Mouse (Mus musculus) Patski (cell line): Measurements from ENCODE around the gene Sptbn2. TPM values are rescaled to one million over a fixed set of nuclear protein-coding genes. Genes with fewer than 3 reads are reported as not detected.
"Not testable (repeated sequence)": the region's sequence is repeated elsewhere in the genome, so short reads cannot be mapped to it uniquely, and the experiment has no call there.

Experiments used
- ATAC-seq: fragments of 100-300 bp; one replicate; pipeline ENCODE4 v1.8.0; 2021
- CTCF ChIA-PET: fragments of 350-600 bp; sonication (Branson Sonifier 250); formaldehyde crosslinking; loops from one replicate; lab custom pipeline; 2022; ENCODE audit warnings: inconsistent platforms; lab: Charles Lee
- POLR2A ChIA-PET: fragments of 350-600 bp; sonication (Branson Sonifier 250); formaldehyde crosslinking; loops from one replicate; lab custom pipeline; 2022; ENCODE audit warnings: antibody characterized with exemption, inconsistent platforms; lab: Charles Lee
- DNase-seq: peaks from one replicate; pipeline ENCODE4 v3.0.0-alpha.2; 2011; ENCODE audit warnings: low read depth, low spot score
- H3K27me3 ChIP-seq: fragments of 371-371 bp; one replicate; pipeline ENCODE4 v1.5.1; 2021
- CTCF ChIP-seq: fragments of 100-300 bp; IDR thresholded peaks from one replicate; pipeline ENCODE4 v1.5.1; 2021
- in situ Hi-C: fragments of 300-500 bp; cut with MboI; formaldehyde crosslinking; loops from 3 replicates; pipeline ENCODE4 v1.11.1; 2018; ENCODE audit warnings: low pct_unique_long_range_greater_than_20kb, mixed read lengths
- polyA plus RNA-seq: library from polyadenylated mRNA; unstranded; gene quantifications from one replicate; pipeline ENCODE4 v1.2.3, GENCODE M21; 2021

Sptbn2 gene
- polyA plus RNA-seq, 1 experiment from 2014 or later, result 1.0 TPM

DNA sequence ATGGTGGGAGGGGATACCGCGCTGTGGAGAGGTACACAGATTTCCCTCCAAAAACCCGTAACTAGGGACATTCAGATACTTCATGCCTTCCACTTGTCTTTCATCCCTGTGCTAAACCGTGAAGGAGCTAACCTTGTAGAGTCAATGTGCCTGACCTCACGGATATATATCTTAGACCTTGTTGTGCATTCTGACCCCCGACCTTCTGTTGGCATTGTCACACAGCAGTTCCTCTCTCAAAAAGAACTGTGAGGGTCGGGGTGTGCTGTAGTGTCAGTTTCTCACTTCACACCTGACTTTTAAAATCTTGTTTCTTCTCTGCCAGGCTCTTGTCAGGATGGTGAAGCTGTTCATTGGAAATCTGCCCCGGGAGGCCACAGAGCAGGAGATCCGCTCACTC is 46.0 kb downstream of the Sptbn2 start:
- in situ Hi-C loops, result loop anchor here (5.0 to 10.0 kb wide), 3 partner anchors 85 to 228 kb away; partner anchors contain the start of gene Bbs1
- ATAC-seq, result peak; percentile 3
- no peak for DNase-seq
- POLR2A ChIA-PET, result interaction anchor here (1.1 kb wide), 1 partner anchor 81 kb away, joined by 3 read pairs; no protein-coding TSS in a partner anchor
- TF ChIP-seq CTCF, result no peak
- no peaks in the 10 kb centered on the region for H3K27me3 ChIP-seq
- CTCF ChIA-PET, result interaction anchor here (1.1 to 1.9 kb wide), 4 partner anchors 9 to 212 kb away, joined by 3 to 4 read pairs (median 4); partner anchors contain the start of genes Gm21992 and Rbm14

DNA sequence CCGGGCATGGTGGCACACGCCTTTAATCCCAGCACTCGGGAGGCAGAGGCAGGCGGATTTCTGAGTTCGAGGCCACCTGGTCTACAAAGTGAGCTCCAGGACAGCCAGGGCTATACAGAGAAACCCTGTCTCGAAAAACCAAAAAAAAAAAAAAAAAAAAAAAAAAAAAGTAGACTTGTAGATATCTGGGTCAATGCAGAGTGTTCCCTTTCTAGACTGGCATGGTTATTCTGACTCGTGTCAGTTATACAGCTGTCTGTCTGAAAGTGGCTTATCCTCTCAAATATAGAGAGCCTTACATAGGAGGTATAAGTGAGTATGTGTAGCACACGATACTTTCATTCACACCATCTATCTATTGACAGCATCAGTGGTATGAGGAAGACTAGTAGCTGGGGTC is 49.6 kb downstream of the Sptbn2 start:
- ChIA-PET POLR2A (interaction anchor here (0.5 kb wide), 1 partner anchor 200 kb away, joined by 3 read pairs; no protein-coding TSS in a partner anchor), CTCF (interaction anchor here (0.9 kb wide), 1 partner anchor 31 kb away, joined by 3 read pairs; no protein-coding TSS in a partner anchor)
- H3K27me3 ChIP-seq, DNase-seq, in situ Hi-C loops, ATAC-seq: not testable (repeated sequence)

DNA sequence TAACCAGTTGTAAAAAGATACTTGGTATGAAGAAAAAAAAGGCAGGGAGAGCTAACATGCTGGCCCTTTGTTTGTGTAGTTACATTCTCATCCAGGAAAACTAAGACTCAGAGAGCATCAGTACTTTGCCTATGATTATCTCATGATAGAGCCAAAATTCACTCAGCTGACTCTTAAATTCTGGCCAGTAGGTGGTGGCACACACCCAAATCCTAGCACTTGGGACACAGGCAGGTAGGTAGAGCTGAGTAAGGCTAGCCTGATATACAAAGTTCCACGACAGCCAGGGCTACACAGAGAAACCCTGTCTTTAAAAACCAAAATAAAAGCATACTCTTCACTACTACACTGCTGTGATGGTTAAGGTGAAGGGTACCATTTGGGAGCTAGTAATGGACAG is 51.9 kb downstream of the Sptbn2 start:
- in situ Hi-C loops, result no loop called here
- no peak for DNase-seq
- ChIA-PET CTCF (interaction anchor here (1.3 kb wide), 2 partner anchors 50 to 82 kb away, joined by 4 to 6 read pairs; no protein-coding TSS in a partner anchor), POLR2A (no interaction called here)
- no peaks in the 10 kb centered on the region for H3K27me3 ChIP-seq
- no peak for ATAC-seq
- TF ChIP-seq CTCF, result no peak

DNA sequence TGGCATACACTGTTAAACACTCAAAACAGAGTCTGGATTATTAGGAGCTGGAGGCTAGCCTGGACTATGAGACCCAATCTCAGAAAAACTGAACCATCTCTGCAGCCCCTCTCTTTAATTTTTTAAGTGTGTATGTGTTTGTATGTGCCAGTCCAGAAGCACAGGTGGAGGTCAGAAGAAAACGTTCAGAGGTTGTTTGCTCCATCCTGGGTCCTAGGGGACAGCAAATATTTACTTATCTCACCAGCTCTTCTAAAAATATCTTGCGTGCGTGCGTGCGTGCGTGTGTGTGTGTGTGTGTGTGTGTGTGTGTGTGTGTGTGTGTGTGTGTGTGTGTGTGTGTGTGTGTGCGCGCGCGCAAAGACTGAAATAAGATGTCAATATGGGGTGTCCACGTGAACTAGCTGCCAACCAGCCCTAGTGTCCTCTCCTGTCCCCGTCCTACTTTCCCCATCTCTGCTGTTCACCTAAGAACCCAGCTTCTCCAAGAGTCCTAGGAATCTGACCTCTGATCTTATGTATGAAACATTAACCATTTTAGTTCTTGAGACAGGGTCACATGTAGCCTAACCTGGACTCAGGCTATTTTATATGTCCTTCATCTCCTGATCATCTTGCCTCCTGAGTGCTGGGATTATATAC is 56.7 kb downstream of the Sptbn2 start:
- no peaks in the 10 kb centered on the region for H3K27me3 ChIP-seq
- ChIA-PET CTCF (interaction anchor here (1.1 to 1.6 kb wide), 3 partner anchors 10 to 14 kb away, joined by 4 to 5 read pairs (median 5); no protein-coding TSS in a partner anchor), POLR2A (interaction anchor here (1.1 kb wide), 1 partner anchor 143 kb away, joined by 3 read pairs; no protein-coding TSS in a partner anchor)
- ATAC-seq (no peak), DNase-seq (no peak)
- TF ChIP-seq CTCF, result no peak
- in situ Hi-C loops, result no loop called here

DNA sequence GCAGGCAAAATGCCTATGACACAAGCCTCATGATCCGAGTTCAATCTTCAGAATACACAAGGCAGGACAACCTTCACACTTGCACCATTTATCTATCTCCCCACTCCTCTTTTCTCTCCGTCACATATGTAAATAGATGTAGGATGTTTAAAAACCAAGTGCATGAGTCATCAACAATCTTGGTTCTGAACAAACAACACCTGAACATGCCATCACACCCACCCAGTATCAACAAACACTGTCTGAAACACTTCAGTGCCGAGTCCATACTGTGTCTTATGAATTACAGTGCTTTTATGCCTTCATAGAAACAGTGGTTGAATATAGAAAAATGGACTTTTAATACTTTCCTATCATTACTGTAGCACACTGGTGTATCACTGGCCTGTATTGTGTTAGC is 61.8 kb downstream of the Sptbn2 start:
- CTCF ChIA-PET, result no interaction called here
- ATAC-seq (no peak), DNase-seq (no peak)
- H3K27me3 ChIP-seq, result no peaks in the 10 kb centered on the region
- TF ChIP-seq CTCF, result no peak
- in situ Hi-C loops, result no loop called here
- POLR2A ChIA-PET, result no interaction called here

DNA sequence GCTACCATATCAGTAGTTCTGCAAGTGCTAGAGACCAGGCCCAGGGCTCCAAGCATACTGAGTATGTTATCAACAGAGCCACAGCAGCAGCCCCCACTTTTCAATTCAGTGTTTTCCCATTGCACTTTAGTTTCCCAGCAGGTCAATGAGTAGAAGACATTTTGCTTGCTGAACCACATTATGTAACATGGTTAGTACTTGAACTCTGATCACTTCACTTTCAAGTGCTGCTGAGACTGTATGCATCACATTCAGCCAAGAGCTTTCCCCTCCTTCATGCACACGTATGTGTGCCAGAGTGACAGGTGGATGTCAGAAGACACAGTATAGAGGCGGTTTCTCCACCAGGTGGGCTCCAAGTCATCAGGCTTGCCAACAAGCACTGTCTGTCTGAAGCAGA is 71.9 kb downstream of the Sptbn2 start:
- H3K27me3 ChIP-seq, result no peaks in the 10 kb centered on the region
- CTCF ChIA-PET, result interaction anchor here (1.2 kb wide), 1 partner anchor 9 kb away, joined by 4 read pairs; no protein-coding TSS in a partner anchor
- POLR2A ChIA-PET, result interaction anchor here (1.5 kb wide), 1 partner anchor 9 kb away, joined by 7 read pairs; no protein-coding TSS in a partner anchor
- TF ChIP-seq CTCF, result no peak
- ATAC-seq (no peak), DNase-seq (no peak)
- in situ Hi-C loops, result no loop called here

DNA sequence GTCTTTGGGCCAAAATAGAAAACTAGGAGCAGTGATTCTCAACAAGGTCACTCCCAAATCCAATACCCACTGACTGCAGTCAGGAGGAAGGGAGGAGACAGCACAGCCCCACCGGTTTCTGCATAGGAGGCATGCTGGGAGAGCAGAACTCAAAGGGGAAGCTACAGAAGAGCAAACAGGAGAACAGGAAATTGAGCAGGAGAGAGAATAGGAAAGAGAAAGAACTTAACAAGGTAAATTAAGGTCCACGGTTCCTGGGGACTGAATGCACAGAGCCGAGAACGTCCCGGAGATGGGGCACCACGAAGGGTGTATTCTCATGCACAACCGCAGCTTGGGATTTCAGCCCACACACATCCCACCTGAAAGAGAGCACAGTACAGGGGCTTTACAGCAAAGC is 74.2 kb downstream of the Sptbn2 start:
- no peak for DNase-seq
- TF ChIP-seq CTCF, result no peak
- in situ Hi-C loops, result no loop called here
- H3K27me3 ChIP-seq, result no peaks in the 10 kb centered on the region
- CTCF ChIA-PET, result interaction anchor here (1.5 kb wide), 1 partner anchor 62 kb away, joined by 3 read pairs; no protein-coding TSS in a partner anchor
- POLR2A ChIA-PET, result interaction anchor here (1.0 to 1.2 kb wide), 2 partner anchors 8 to 19 kb away, joined by 3 to 5 read pairs; partner anchors contain the start of gene Rbm4
- no peak for ATAC-seq

DNA sequence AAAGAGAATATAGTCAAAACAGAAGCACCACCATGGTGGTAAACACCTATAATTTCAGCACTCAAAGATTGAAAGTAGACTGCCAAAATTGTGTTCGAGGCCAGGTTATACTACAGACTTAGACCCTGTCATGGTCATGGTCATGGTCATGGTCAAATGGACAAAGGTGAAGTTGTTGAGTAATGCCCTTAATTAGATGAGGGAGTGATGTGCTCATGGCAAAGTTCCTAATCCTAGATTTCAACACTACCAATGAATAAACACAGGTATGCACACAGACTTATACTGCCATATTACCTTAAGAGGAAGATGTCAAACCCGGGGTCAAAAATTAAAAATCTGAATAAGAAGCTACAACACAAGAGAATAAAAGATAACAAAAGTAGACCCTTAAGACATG is 75.3 kb downstream of the Sptbn2 start:
- ATAC-seq, result no peak
- no peak for DNase-seq
- TF ChIP-seq CTCF, result no peak
- ChIA-PET POLR2A (no interaction called here), CTCF (interaction anchor here (0.9 to 1.5 kb wide), 3 partner anchors 8 to 61 kb away, joined by 3 read pairs; no protein-coding TSS in a partner anchor)
- H3K27me3 ChIP-seq, result no peaks in the 10 kb centered on the region
- in situ Hi-C loops, result no loop called here

DNA sequence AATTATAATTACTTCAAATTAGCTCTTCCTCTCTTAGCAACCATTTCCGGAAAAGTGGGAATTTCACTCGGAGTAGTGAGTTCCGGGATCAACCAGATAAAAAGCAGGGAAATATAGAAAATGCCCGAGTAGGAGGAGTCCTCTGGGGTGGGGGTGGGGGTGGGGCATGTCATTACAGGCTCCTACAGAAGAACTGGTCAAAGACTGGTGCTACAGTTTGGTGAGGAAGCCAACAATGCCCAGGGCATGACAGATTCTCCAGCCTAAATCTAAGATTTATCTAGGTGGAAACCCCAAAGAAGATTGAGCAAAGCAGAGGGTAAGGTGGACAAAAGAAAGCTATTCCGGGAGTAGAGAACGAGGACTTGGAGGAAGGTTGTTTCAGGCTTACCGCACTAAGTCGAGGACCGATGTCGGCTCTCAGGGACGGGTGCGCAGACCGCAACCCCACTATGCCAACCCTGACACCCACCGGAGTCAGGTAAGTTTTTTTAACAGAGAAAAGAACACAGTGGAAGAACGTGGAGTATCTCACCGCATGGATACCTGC is 82.4 kb downstream of the Sptbn2 start:
- TF ChIP-seq CTCF, result no peak
- no peaks in the 10 kb centered on the region for H3K27me3 ChIP-seq
- in situ Hi-C loops, result no loop called here
- ATAC-seq, result no peak
- no peak for DNase-seq
- ChIA-PET POLR2A (interaction anchor here (0.6 to 2.3 kb wide), 7 partner anchors 8 to 55 kb away, joined by 3 to 8 read pairs (median 5); partner anchors contain the start of genes Gm21992 and Rbm14), CTCF (interaction anchor here (1.1 to 1.2 kb wide), 2 partner anchors 9 to 15 kb away, joined by 3 read pairs; no protein-coding TSS in a partner anchor)

DNA sequence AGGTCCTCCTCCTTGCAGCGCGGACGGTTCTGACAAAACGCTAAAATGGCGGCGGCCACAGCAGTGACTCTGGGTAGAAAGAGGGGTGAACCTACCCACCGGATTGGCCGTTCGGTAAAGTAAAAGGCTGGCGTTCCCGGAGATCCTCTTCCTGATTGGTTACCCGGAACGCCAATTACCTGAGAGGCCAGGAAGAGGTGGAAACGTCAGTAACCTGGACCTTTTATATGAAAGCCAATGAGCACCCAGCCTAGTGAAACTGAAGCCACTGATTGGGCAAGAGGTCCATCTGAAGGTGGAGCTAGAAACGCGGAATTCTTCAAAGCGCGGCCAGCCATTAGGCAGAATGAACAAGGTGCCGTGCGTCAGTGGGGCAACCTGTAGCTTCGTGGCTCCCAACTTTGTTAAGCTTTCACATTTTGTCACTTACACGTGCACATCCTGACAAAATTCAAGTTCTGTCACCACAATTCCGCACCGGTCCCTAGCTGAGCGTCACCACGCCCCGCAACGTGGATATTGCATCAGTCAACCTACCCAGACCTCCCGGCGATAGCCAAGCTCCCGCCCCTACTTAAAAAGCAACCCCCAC is 83.0 kb downstream of the Sptbn2 start, which contains the start of gene Rbm4:
Rbm4 (minus strand) TSS at position 71 of the 592 bp plus-strand sequence.
- ATAC-seq (peak; percentile 96), DNase-seq (peak; percentile 97)
- ChIA-PET CTCF (interaction anchor here (1.1 to 1.3 kb wide), 3 partner anchors 10 to 171 kb away, joined by 3 read pairs; no protein-coding TSS in a partner anchor), POLR2A (interaction anchor here (1.3 to 1.6 kb wide), 4 partner anchors 9 to 18 kb away, joined by 3 to 8 read pairs (median 5); partner anchors contain the start of genes Gm21992 and Rbm14)
- no peak for TF ChIP-seq CTCF
- in situ Hi-C loops, result no loop called here
- no peaks in the 10 kb centered on the region for H3K27me3 ChIP-seq
